Mouse (Mus musculus) forebrain, postnatal 0 days (tissue): ENCODE measurements around the gene Rpl31. TPM values are rescaled to one million over a fixed set of nuclear protein-coding genes. Genes with fewer than 3 reads are reported as not detected.
A peak's percentile ranks its signal among the peaks of the same experiment; 100 is the strongest.

Experiments
- ATAC-seq: fragments of 200-750 bp; cut with Nextera tagmentation; 2 replicates; pipeline ENCODE4 v1.8.0; 2017; ENCODE audit warnings: mild to moderate bottlenecking, moderate library complexity
- DNase-seq: peaks from one replicate; pipeline ENCODE4 v3.0.0-alpha.2; 2015
- H3K27ac ChIP-seq: fragments of 300-500 bp; sonication (generic); 2 replicates; pipeline ENCODE4 v1.5.1; 2014; ENCODE audit warnings: low read depth, mild to moderate bottlenecking, antibody characterized with exemption, low read length, moderate library complexity, mixed read lengths
- H3K27me3 ChIP-seq: fragments of 300-500 bp; sonication (generic); 2 replicates; pipeline ENCODE4 v1.6.1; 2014; ENCODE audit warnings: mild to moderate bottlenecking, low read length, mixed read lengths; ENCODE audit not compliant: insufficient read depth
- H3K36me3 ChIP-seq: fragments of 300-500 bp; sonication (generic); 2 replicates; pipeline ENCODE4 v1.6.1; 2014; ENCODE audit warnings: mild to moderate bottlenecking, moderate library complexity; ENCODE audit not compliant: insufficient read depth
- H3K4me1 ChIP-seq: fragments of 300-500 bp; sonication (generic); 2 replicates; pipeline ENCODE4 v1.6.1; 2014; ENCODE audit warnings: antibody characterized with exemption; ENCODE audit not compliant: insufficient read depth
- H3K4me2 ChIP-seq: fragments of 300-500 bp; sonication (generic); 2 replicates; pipeline ENCODE4 v1.6.1; 2014; ENCODE audit warnings: low read depth, mild to moderate bottlenecking, moderate library complexity
- H3K4me3 ChIP-seq: fragments of 300-500 bp; sonication (generic); 2 replicates; pipeline ENCODE4 v1.5.1; 2014; ENCODE audit warnings: low read depth, low read length, mixed read lengths
- H3K9ac ChIP-seq: fragments of 300-500 bp; sonication (generic); 2 replicates; pipeline ENCODE4 v1.6.1; 2014; ENCODE audit warnings: mild to moderate bottlenecking
- H3K9me3 ChIP-seq: fragments of 300-500 bp; sonication (generic); 2 replicates; pipeline ENCODE4 v1.6.1; 2016; ENCODE audit warnings: low read length
- CTCF ChIP-seq: sonication (generic); IDR thresholded peaks from 2 replicates; pipeline ENCODE4 v1.5.1; 2016; ENCODE audit warnings: antibody characterized with exemption, control low read depth, low read depth
- WGBS: fragments of 180-500 bp; shearing (Covaris S2); extraction: QIAGEN DNeasy Blood & Tissue Kit; methylation state at CpG from one replicate; pipeline ENCODE4 v1.1.7; 2014; 5-methylcytosine and 5-hydroxymethylcytosine counted together
- polyA plus RNA-seq: library from polyadenylated mRNA; unstranded; fragments of >200 nt; fragmentation: Nextera tagmentation; extraction: Ambion mirVana; gene quantifications from 2 replicates; pipeline ENCODE4 v1.2.1, GENCODE M21; 2015
- total RNA-seq: library from RNA; depleted of rRNA; stranded (reverse); fragments of >200 nt; gene quantifications from 2 replicates; pipeline ENCODE4 v1.2.3, GENCODE M21; 2014

The Rpl31 gene
- total and polyA plus RNA-seq, 2 experiments from 2014 or later: 365 to 428 TPM

DNA sequence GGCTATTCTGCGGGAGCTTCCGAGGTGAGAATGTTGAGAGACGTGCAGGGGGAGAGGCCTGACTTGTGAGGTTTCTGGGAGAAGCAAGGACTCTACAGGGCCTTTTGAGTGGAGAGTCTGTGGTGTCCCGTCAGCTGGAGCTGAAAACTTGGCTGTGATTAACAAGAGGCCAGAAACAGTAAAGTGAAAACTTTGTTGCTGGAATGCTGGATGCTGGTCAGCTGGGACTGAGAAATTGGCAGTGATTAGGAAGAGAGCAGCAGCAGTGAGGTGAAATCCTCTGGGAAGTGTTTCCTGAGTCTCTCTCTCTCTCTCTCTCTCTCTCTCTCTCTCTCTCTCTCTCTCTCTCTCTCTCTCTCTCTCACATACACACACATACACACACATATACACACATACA lies 25.8 kb upstream of the Rpl31 start:
- no peaks in the 10 kb centered on the region for H3K9me3 ChIP-seq
- no peak for TF ChIP-seq CTCF
- WGBS: 84% methylated on average over 4 of the region's 4 CpGs
- H3K4me3 ChIP-seq: no peak overlapping the region
- H3K9ac ChIP-seq: no peak overlapping the region
- H3K4me1 ChIP-seq: no peaks in the 10 kb centered on the region
- DNase-seq (no peak), ATAC-seq (no peak)
- no peaks in the 10 kb centered on the region for H3K27me3 ChIP-seq
- H3K4me2 ChIP-seq: no peak overlapping the region
- H3K27ac ChIP-seq: no peak overlapping the region
- H3K36me3 ChIP-seq: no peaks in the 10 kb centered on the region

- H3K4me2 ChIP-seq: no peak overlapping the region
- no peak for DNase-seq
- 79% methylated on average over 5 of the region's 5 CpGs for WGBS
Measured at GRCm38 (mm10) chr1:39343242-39343641, 24.4 kb upstream of the Rpl31 start.

DNA sequence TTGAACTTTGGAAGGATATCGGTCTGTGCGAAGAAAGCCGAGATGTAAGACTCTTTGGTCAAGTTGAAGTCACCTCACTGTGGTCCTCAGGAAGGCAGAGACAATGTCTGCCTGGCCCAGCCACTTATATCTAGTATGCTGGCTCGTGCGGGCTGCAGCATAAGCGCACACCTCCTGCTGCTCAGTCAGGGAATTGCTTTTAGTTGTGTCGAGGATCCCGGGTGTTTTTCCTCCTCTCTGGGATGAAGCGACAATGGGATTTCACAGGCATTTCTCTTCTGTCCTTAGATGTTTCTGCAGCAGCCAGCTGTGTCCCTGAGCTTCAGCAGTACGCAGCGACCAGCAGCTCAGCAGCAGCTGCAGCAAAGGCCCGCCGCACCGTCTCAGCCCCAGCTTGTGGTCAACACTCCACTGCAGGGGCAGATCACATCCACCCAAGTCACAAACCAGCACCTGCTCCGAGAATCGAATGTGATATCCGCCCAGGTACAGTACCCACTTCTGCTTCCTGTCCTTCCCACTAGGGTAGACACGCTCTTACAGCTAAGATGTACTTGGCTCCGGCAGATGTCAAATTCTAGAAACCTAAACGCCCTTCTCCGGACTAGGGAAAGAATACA lies 22.6 kb upstream of the Rpl31 start:
- H3K4me2 ChIP-seq: no peak overlapping the region
- peak; percentile 72 for TF ChIP-seq CTCF
- no peak overlapping the region for H3K27ac ChIP-seq
- WGBS: 59% methylated on average over 21 of the region's 21 CpGs
- H3K4me1 ChIP-seq: no peaks in the 10 kb centered on the region
- no peaks in the 10 kb centered on the region for H3K36me3 ChIP-seq
- H3K9me3 ChIP-seq: no peaks in the 10 kb centered on the region
- peak; percentile 69 for ATAC-seq
- H3K4me3 ChIP-seq: no peak overlapping the region
- H3K27me3 ChIP-seq: no peaks in the 10 kb centered on the region
- no peak overlapping the region for H3K9ac ChIP-seq
- peak; percentile 60 for DNase-seq

More at GRCm38 (mm10) chr1:39343242-39343641, 24.4 kb upstream of the Rpl31 start:
- no peaks in the 10 kb centered on the region for H3K4me1 ChIP-seq
- H3K9me3 ChIP-seq: no peaks in the 10 kb centered on the region
- H3K9ac ChIP-seq: no peak overlapping the region
- ATAC-seq: no peak
- H3K36me3 ChIP-seq: no peaks in the 10 kb centered on the region
- peak; percentile 48 for TF ChIP-seq CTCF
- H3K27ac ChIP-seq: no peak overlapping the region
- H3K27me3 ChIP-seq: no peaks in the 10 kb centered on the region
- no peak overlapping the region for H3K4me3 ChIP-seq

DNA sequence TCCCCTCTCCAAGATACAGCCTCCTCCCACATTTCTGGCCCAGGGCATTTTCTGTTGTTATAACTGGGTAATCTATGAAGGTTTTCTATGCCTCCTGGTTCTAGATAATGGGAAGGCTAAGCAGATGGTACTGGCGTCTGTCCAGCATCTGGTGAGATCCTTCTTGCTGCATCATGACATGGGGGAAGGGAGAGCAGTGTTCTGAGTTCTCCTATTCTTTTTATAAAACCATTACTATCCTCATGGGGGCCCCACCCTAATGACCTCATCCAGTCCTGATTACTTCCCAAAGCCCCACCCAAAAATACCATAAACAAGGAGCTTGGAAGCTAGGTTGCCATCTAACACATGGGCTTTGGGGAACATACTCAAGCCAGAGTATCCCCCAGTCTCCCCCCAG lies 18.6 kb upstream of the Rpl31 start:
- H3K27me3 ChIP-seq: no peaks in the 10 kb centered on the region
- WGBS: 64% methylated on average over 1 of the region's 1 CpGs
- no peak for ATAC-seq
- no peak overlapping the region for H3K4me2 ChIP-seq
- peak; percentile 35 for DNase-seq
- no peaks in the 10 kb centered on the region for H3K4me1 ChIP-seq
- H3K27ac ChIP-seq: no peak overlapping the region
- no peaks in the 10 kb centered on the region for H3K9me3 ChIP-seq
- no peaks in the 10 kb centered on the region for H3K36me3 ChIP-seq
- no peak for TF ChIP-seq CTCF
- no peak overlapping the region for H3K4me3 ChIP-seq
- H3K9ac ChIP-seq: no peak overlapping the region

DNA sequence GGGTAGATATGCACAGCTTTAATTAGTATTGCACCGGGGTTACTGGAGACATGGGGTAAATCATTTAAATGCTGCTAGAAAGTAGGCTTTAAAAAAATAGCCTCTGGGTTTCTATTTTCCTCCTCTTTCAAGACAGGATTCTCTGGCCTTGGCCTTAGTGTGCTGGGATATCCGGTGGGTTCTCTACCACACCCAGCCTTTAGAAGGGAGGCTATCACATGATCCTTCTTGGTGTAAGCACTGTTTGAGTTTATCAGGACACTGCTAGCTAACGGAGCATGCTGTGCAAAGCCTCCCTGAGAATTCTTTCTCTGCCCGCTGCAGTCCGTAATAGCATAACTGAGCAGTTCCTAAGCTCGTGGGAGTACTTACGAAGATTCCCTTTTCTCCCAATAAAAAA lies 18.2 kb upstream of the Rpl31 start:
- no peak overlapping the region for H3K27ac ChIP-seq
- no peaks in the 10 kb centered on the region for H3K27me3 ChIP-seq
- H3K9me3 ChIP-seq: no peaks in the 10 kb centered on the region
- no peak overlapping the region for H3K4me2 ChIP-seq
- DNase-seq (no peak), ATAC-seq (no peak)
- 85% methylated on average over 7 of the region's 7 CpGs for WGBS
- H3K4me1 ChIP-seq: no peaks in the 10 kb centered on the region
- no peak overlapping the region for H3K9ac ChIP-seq
- H3K36me3 ChIP-seq: no peaks in the 10 kb centered on the region
- TF ChIP-seq CTCF: no peak
- no peak overlapping the region for H3K4me3 ChIP-seq

DNA sequence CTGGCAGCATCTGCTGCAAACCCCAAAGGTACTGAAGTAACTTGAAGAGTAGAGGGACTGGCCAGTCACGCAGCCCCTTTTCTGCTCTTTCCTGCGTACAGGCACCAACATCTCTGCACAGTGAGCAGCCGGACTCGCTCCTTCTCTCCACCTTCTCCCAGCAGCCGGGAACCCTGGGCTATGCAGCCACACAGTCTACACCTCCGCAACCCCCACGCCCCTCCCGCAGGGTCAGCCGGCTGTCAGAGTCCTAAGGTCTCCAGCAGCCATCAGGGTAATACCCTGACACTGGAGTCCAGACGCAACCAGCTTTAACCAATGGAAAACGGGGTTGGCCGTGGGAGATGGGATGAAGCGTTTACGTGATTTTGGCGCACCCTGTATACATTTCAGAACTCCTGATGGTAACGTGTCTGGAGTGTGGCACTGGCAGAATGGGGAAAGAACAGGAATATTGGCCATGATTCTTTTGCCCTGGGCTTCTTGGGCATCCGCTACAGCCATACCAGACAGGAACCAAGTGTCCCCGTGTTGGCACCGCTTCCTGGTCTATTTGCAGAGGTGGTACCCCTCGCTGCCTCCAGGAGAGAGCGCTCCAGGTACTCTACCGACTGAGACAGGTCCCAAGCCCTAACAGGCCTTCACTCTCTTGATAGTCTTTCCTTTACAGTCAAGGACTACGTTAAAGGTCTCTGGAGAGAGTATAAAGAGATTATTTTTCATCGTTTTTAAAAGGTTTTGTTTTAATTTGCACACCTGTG lies 5.7 kb upstream of the Rpl31 start:
- no peak for ATAC-seq
- no peak for DNase-seq
- H3K9me3 ChIP-seq: no peaks in the 10 kb centered on the region
- H3K9ac ChIP-seq: no peak overlapping the region
- H3K27me3 ChIP-seq: no peaks in the 10 kb centered on the region
- 0 out of 2 replicates have a peak, but pooled peaks cover 2% of the 10 kb centered on the region for H3K4me1 ChIP-seq
- no peak overlapping the region for H3K4me3 ChIP-seq
- 29% methylated on average over 24 of the region's 24 CpGs for WGBS
- no peak for TF ChIP-seq CTCF
- H3K4me2 ChIP-seq: peak overlapping the region; percentile 39
- no peak overlapping the region for H3K27ac ChIP-seq
- H3K36me3 ChIP-seq: no peaks in the 10 kb centered on the region

DNA sequence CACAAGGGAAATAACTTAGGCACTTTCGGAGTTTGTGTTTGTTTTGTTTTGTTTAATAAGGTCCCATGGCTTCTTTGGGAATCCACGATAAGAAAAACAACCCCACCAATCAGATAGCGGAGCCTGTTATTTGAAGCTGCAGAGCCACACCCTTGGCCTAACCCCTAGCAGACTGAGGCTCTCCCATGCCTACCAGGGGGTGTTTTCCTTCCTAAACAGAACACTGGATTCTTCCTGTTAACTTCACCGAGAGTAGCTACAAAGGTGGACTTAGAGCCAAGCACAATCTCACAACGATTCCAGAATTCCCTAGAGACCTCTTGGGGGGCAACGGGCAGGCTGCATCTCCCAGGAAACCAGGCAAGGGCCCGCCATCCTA lies 5.1 kb upstream of the Rpl31 start:
- H3K9ac ChIP-seq: no peak overlapping the region
- no peak overlapping the region for H3K4me3 ChIP-seq
- H3K36me3 ChIP-seq: no peaks in the 10 kb centered on the region
- TF ChIP-seq CTCF: no peak
- DNase-seq: no peak
- no peak for ATAC-seq
- H3K27ac ChIP-seq: no peak overlapping the region
- H3K9me3 ChIP-seq: no peaks in the 10 kb centered on the region
- 0 out of 2 replicates have a peak, but pooled peaks cover 4% of the 10 kb centered on the region for H3K4me1 ChIP-seq
- no peak overlapping the region for H3K4me2 ChIP-seq
- H3K27me3 ChIP-seq: no peaks in the 10 kb centered on the region
- 64% methylated on average over 7 of the region's 7 CpGs for WGBS
